Mouse (Mus musculus): Measurements from ENCODE around the gene Bpnt1. TPM values are rescaled to one million over a fixed set of nuclear protein-coding genes. Genes with fewer than 3 reads are reported as not detected.
A peak's percentile ranks its signal among the peaks of the same experiment; 100 is the strongest.

Bpnt1 gene
- polyA plus RNA-seq, 1 experiment from 2014 or later = 32.5 TPM

DNA sequence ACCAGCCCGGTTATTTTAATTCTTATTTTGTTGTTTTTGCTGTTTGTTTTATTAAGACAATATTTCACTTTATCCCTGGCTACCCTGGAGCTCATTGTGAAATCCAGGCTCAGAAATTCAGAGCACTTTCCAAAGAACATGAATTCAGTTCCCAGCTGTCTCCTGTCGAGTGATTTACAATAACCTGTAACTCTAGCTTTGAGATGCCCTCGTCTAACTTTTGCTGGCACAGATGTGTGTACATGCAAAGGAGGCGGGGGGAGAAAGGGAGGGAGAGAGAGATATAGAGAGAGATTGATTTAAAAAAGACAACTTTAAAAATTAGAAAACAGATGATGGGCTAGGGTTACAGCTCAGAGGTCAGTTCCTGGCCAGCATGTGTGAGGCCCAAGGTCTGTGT, 22.8 kb downstream of the Bpnt1 start:
- 81% methylated on average over 4 of the region's 4 CpGs for WGBS
- no peaks in the 10 kb centered on the region for H3K4me1 ChIP-seq (ENCODE audit: control insufficient read depth, insufficient read depth, low read length)
- H3K36me3 ChIP-seq (ENCODE audit: control insufficient read depth, insufficient read depth, low read length) = peaks cover 37% of the 10 kb centered on the region
- ATAC-seq (ENCODE audit: insufficient number of reproducible peaks, insufficient read depth, low FRiP score, low read depth) = no peak
- no peak overlapping the region for H3K4me2 ChIP-seq (replicated peaks; ENCODE audit: low read depth, low read length)
- H3K9ac ChIP-seq (replicated peaks; ENCODE audit: low read depth, low read length) = no peak overlapping the region
- H3K27me3 ChIP-seq (ENCODE audit: control insufficient read depth, insufficient read depth, low read length) = no peaks in the 10 kb centered on the region
- H3K4me3 ChIP-seq (ENCODE audit: low read depth, low read length) = no peak overlapping the region
- H3K27ac ChIP-seq (ENCODE audit: low read length) = no peak overlapping the region
- no peaks in the 10 kb centered on the region for H3K9me3 ChIP-seq (ENCODE audit: control insufficient read depth, low read depth, low read length)

DNA sequence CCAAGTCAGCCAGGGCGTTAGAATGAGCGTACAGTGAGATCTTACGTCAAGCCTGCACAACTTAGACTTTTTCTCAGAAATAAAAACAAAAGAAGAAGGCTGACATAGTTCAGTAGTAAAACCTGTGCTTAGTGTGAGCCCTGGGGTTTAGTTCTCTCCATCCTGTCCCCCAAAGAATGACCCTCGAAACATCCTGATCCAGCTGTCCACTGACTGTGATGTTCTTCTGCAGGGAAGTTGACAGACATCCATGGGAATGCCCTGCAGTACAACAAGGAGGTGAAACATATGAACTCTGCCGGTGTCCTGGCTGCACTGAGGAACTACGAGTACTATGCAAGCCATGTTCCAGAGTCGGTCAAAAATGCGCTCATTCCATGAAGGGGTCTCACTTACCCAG, 24.3 kb downstream of the Bpnt1 start:
- no peak overlapping the region for H3K9ac ChIP-seq (replicated peaks; ENCODE audit: low read depth, low read length)
- H3K4me2 ChIP-seq (replicated peaks; ENCODE audit: low read depth, low read length) = no peak overlapping the region
- H3K36me3 ChIP-seq (ENCODE audit: control insufficient read depth, insufficient read depth, low read length) = peaks cover 26% of the 10 kb centered on the region
- H3K27ac ChIP-seq (ENCODE audit: low read length) = no peak overlapping the region
- no peaks in the 10 kb centered on the region for H3K4me1 ChIP-seq (ENCODE audit: control insufficient read depth, insufficient read depth, low read length)
- no peak for ATAC-seq (ENCODE audit: insufficient number of reproducible peaks, insufficient read depth, low FRiP score, low read depth)
- H3K27me3 ChIP-seq (ENCODE audit: control insufficient read depth, insufficient read depth, low read length) = no peaks in the 10 kb centered on the region
- no peak overlapping the region for H3K4me3 ChIP-seq (ENCODE audit: low read depth, low read length)
- 95% methylated on average over 8 of the region's 8 CpGs for WGBS
- no peaks in the 10 kb centered on the region for H3K9me3 ChIP-seq (ENCODE audit: control insufficient read depth, low read depth, low read length)

DNA sequence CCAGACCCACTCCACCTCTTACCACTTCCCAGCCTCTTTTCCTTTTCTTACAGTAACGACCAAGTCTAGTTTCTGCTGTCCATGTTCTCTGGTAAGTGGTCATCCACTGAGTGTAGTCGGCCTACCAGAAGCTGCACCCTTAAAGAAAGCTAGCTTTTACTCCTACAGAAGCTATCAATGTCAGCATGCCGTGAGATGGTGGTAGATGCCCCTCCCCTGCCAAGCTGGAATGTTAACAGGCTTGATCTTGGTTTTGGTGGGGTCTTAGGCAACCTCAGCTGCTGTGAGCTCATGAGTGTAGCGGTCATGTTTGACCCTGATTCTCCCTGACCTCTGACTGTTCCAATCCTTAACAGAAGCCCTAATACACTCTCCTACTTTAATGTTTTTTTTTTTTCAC, 26.3 kb downstream of the Bpnt1 start:
- Histone ChIP-seq H3K4me2 (replicated peaks; ENCODE audit: low read depth, low read length) (no peak overlapping the region), H3K27me3 (ENCODE audit: control insufficient read depth, insufficient read depth, low read length) (no peaks in the 10 kb centered on the region), H3K9ac (replicated peaks; ENCODE audit: low read depth, low read length) (no peak overlapping the region), H3K27ac (ENCODE audit: low read length) (no peak overlapping the region), H3K4me3 (ENCODE audit: low read depth, low read length) (no peak overlapping the region), H3K36me3 (ENCODE audit: control insufficient read depth, insufficient read depth, low read length) (peaks cover 20% of the 10 kb centered on the region), H3K9me3 (ENCODE audit: control insufficient read depth, low read depth, low read length) (no peaks in the 10 kb centered on the region), H3K4me1 (ENCODE audit: control insufficient read depth, insufficient read depth, low read length) (no peaks in the 10 kb centered on the region; the same call in 1 of the 2 replicates)
- WGBS = 80% methylated on average over 4 of the region's 4 CpGs
- ATAC-seq (ENCODE audit: insufficient number of reproducible peaks, insufficient read depth, low FRiP score, low read depth) = no peak

DNA sequence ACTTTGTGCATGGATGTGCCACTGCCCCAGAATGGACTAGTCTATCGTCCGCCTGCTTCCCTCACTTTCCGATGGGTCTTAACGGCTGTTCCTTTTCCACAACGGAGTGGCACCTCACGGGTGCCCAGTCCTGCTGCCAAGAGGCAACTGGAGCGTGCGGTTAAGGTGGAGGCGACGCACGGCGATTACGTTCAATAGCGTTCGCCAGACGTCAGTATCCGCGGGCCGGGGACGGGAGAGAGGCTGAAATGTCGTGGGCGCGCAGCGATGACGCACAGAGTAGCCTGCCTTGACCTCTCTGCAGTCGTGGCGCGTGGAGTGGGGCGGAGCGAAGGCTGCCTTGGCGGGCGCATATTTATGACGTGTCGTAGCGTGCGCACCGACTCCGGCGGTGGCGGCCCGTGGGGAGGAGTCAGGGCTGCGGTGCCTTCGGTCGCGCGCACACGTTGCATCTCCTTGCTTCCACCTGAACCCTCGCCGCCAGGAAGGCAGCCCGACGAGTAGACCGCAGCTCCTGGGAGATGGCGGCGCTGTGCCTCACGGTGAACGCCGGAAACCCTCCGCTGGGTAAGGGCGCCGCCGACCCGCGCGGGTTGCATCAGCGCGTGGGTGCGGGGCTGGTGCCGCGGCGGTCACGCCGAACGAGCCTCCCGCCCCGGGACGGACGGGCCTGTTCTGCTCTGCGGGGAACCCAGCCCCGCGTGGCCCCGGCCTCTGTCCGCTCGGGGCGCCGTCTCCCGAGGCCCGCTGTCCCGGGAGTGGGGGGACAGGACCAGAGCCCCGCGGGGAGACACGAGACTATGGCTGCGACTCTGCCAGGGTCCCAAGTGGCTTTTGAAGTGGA, 30.9 kb downstream of the Bpnt1 start, which contains the start of gene Eprs:
Eprs (plus strand) TSS at position 368 of the 844 bp plus-strand sequence.
- H3K4me2 ChIP-seq (replicated peaks; ENCODE audit: low read depth, low read length) = peak within 1 kb of the TSS; percentile 81
- H3K4me1 ChIP-seq (ENCODE audit: control insufficient read depth, insufficient read depth, low read length) = peaks cover 16% of the 10 kb centered on the region
- no peaks in the 10 kb centered on the region for H3K27me3 ChIP-seq (ENCODE audit: control insufficient read depth, insufficient read depth, low read length)
- peaks cover 12% of the 10 kb centered on the region for H3K36me3 ChIP-seq (ENCODE audit: control insufficient read depth, insufficient read depth, low read length)
- under 1% methylated on average over 91 of the region's 92 CpGs for WGBS
- ATAC-seq (ENCODE audit: insufficient number of reproducible peaks, insufficient read depth, low FRiP score, low read depth) = peak; percentile 97
- peak within 1 kb of the TSS; percentile 94 for H3K27ac ChIP-seq (ENCODE audit: low read length)
- H3K4me3 ChIP-seq (ENCODE audit: low read depth, low read length) = peak within 1 kb of the TSS; percentile 99
- peak within 1 kb of the TSS; percentile 87 for H3K9ac ChIP-seq (replicated peaks; ENCODE audit: low read depth, low read length)
- H3K9me3 ChIP-seq (ENCODE audit: control insufficient read depth, low read depth, low read length) = no peaks in the 10 kb centered on the region

DNA sequence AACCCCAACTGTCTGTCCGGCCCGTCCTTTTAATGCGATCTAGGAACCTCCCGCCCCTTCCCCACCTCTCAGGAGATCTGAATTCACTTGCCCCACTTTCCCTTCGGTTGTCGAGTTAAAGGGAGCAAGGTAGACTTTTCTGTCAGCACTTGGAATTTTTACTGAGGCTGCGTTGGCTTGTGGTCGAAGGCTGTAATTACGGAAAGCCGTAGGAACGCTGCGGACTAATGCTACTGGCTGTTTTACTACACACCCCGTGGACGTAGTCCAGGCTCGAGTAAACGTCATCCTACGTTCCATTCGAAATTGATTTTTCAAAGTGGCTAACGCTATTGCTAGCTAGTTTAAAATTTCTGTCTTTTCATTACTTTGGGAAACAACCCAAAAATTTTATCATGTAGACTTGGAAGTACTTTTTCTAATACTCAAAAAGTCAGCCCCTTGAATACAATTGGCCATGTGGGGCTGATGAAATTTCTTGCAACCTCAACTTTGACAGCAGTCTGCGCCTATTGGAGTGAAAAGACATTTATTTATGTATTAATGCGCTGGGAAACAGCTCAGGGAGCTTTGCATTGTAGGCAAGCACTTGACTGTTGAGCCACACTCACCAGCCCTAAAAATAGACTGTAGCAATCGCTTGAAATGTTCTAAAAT, 31.7 kb downstream of the Bpnt1 start:
- H3K4me2 ChIP-seq (replicated peaks; ENCODE audit: low read depth, low read length) = peak overlapping the region; percentile 81
- no peaks in the 10 kb centered on the region for H3K9me3 ChIP-seq (ENCODE audit: control insufficient read depth, low read depth, low read length)
- H3K9ac ChIP-seq (replicated peaks; ENCODE audit: low read depth, low read length) = peak overlapping the region; percentile 87
- peaks cover 16% of the 10 kb centered on the region for H3K4me1 ChIP-seq (ENCODE audit: control insufficient read depth, insufficient read depth, low read length)
- peak overlapping the region; percentile 94 for H3K27ac ChIP-seq (ENCODE audit: low read length)
- H3K4me3 ChIP-seq (ENCODE audit: low read depth, low read length) = peak overlapping the region; percentile 99
- WGBS = 2% methylated on average over 22 of the region's 22 CpGs
- ATAC-seq (ENCODE audit: insufficient number of reproducible peaks, insufficient read depth, low FRiP score, low read depth) = no peak
- no peaks in the 10 kb centered on the region for H3K27me3 ChIP-seq (ENCODE audit: control insufficient read depth, insufficient read depth, low read length)
- H3K36me3 ChIP-seq (ENCODE audit: control insufficient read depth, insufficient read depth, low read length) = peaks cover 11% of the 10 kb centered on the region; the same call in 1 of the 2 replicates

DNA sequence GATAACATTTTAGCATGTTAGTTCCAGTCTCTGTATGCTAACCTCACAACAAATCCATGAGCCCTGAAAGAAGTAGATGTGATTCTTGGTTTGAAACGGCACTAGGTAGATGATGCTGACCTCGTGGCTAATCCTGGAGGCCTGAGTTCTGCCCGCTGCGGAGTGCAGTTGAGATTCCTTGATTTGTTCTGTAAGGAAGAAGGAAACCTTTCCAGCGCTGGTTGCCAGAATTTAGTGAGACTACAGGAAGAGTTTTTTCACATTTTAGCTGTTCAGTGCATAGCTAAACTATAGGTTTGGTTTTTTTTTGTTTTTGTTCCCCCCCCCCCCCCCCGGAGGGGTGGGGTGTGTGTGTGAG, 32.2 kb downstream of the Bpnt1 start:
- Histone ChIP-seq H3K27me3 (ENCODE audit: control insufficient read depth, insufficient read depth, low read length) (no peaks in the 10 kb centered on the region), H3K9ac (replicated peaks; ENCODE audit: low read depth, low read length) (peak overlapping the region; percentile 87), H3K27ac (ENCODE audit: low read length) (peak overlapping the region; percentile 94; the same call in 1 of the 2 replicates), H3K36me3 (ENCODE audit: control insufficient read depth, insufficient read depth, low read length) (peaks cover 11% of the 10 kb centered on the region; the same call in 1 of the 2 replicates), H3K4me1 (ENCODE audit: control insufficient read depth, insufficient read depth, low read length) (peaks cover 16% of the 10 kb centered on the region), H3K9me3 (ENCODE audit: control insufficient read depth, low read depth, low read length) (no peaks in the 10 kb centered on the region), H3K4me2 (replicated peaks; ENCODE audit: low read depth, low read length) (peak overlapping the region; percentile 81), H3K4me3 (ENCODE audit: low read depth, low read length) (peak overlapping the region; percentile 99)
- no peak for ATAC-seq (ENCODE audit: insufficient number of reproducible peaks, insufficient read depth, low FRiP score, low read depth)
- WGBS = 46% methylated on average over 6 of the region's 6 CpGs

DNA sequence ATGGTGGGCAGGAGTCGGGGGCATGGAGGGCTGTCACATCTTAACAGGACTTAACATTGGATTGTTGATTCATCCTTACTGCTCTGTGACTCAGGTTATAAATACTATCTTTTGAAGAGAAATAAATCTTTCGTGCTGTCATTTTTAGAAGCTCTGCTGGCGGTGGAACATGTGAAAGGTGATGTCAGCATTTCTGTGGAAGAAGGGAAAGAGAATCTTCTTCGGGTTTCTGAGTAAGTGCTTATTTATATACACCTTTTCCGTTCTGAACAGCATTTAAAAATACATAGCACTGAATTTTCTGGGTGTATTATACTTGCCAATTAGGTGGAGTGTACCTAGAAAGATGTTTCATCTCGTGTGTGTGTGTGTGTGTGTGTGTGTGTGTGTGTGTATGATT, 35.4 kb downstream of the Bpnt1 start:
- 83% methylated on average over 6 of the region's 6 CpGs for WGBS
- Histone ChIP-seq H3K4me2 (replicated peaks; ENCODE audit: low read depth, low read length) (no peak overlapping the region), H3K4me1 (ENCODE audit: control insufficient read depth, insufficient read depth, low read length) (peaks cover 16% of the 10 kb centered on the region), H3K9me3 (ENCODE audit: control insufficient read depth, low read depth, low read length) (no peaks in the 10 kb centered on the region), H3K9ac (replicated peaks; ENCODE audit: low read depth, low read length) (no peak overlapping the region), H3K4me3 (ENCODE audit: low read depth, low read length) (no peak overlapping the region), H3K27ac (ENCODE audit: low read length) (no peak overlapping the region), H3K36me3 (ENCODE audit: control insufficient read depth, insufficient read depth, low read length) (peaks cover 31% of the 10 kb centered on the region), H3K27me3 (ENCODE audit: control insufficient read depth, insufficient read depth, low read length) (no peaks in the 10 kb centered on the region)
- no peak for ATAC-seq (ENCODE audit: insufficient number of reproducible peaks, insufficient read depth, low FRiP score, low read depth)

DNA sequence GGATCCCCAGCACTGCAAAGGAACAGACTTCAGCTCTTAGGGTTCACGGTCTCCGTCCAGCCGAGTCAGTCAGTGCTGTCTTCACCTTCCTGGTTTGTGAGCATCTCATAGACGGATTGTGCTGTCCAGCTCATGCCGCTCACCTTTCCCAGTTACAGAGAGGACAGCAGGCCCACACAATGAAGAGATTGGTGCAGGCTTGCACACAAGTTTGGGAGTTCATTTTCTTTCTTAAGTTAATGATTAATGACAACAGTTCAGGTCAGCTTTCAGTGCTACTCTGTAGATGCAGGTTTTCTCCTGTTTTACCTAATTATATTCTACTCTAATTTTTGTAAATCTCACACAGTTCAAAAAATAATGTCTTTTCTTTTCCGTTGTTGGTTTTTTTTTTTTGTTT, 38.0 kb downstream of the Bpnt1 start:
- H3K4me3 ChIP-seq (ENCODE audit: low read depth, low read length) = no peak overlapping the region
- H3K9me3 ChIP-seq (ENCODE audit: control insufficient read depth, low read depth, low read length) = no peaks in the 10 kb centered on the region
- 90% methylated on average over 6 of the region's 6 CpGs for WGBS
- no peak for ATAC-seq (ENCODE audit: insufficient number of reproducible peaks, insufficient read depth, low FRiP score, low read depth)
- peaks cover 51% of the 10 kb centered on the region for H3K36me3 ChIP-seq (ENCODE audit: control insufficient read depth, insufficient read depth, low read length)
- peaks cover 6% of the 10 kb centered on the region for H3K4me1 ChIP-seq (ENCODE audit: control insufficient read depth, insufficient read depth, low read length)
- H3K4me2 ChIP-seq (replicated peaks; ENCODE audit: low read depth, low read length) = no peak overlapping the region
- H3K27ac ChIP-seq (ENCODE audit: low read length) = no peak overlapping the region
- no peaks in the 10 kb centered on the region for H3K27me3 ChIP-seq (ENCODE audit: control insufficient read depth, insufficient read depth, low read length)
- H3K9ac ChIP-seq (replicated peaks; ENCODE audit: low read depth, low read length) = no peak overlapping the region
